Mouse (Mus musculus) adrenal gland, postnatal 25 days (tissue): ENCODE results near the gene Pon3. TPM values are rescaled to one million over a fixed set of nuclear protein-coding genes. Genes with fewer than 3 reads are reported as not detected.
"Not testable (repeated sequence)": the region's sequence is repeated elsewhere in the genome, so short reads cannot be mapped to it uniquely, and the experiment has no call there.

Source experiments
- DNase-seq: peaks from one replicate; pipeline ENCODE4 v3.0.0; 2021; ENCODE audit warnings: mixed read lengths
- total RNA-seq: library from RNA; stranded (reverse); gene quantifications from 2 replicates; pipeline ENCODE4 v1.2.3, GENCODE M21; 2021

Pon3 gene
- total RNA-seq, 1 experiment from 2014 or later: 168 TPM

- DNase-seq: no peak
Observed at GRCm38 (mm10) chr6:5254869-5255268, 1.2 kb downstream of the Pon3 start.

- no peak for DNase-seq
Observed at GRCm38 (mm10) chr6:5245926-5246325, 10.2 kb downstream of the Pon3 start.

DNA sequence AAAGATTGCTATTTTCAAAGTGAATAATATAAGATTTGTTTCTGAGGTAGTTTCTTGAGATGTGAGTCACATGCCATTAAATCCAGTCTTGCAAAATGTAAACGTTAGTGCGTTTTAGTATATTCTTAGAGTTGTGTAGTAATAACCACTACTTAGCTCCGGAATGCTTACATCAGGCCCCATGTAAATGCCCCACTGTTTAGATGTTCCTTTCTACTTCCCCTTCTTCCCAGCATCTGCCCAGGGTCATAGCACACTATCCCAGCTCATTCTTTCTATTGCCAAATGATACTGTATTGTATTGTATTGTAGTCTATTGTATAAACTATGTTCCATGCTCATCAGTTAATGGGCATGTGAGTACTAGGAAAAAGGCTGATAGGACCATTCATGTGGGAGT is 17.3 kb downstream of the Pon3 start:
- DNase-seq: no peak

GRCm38 (mm10) chr6:5237510-5237909 is 18.6 kb downstream of the Pon3 start:
- DNase-seq: no peak

- DNase-seq: no peak
Observed at GRCm38 (mm10) chr6:5236843-5237371, 19.2 kb downstream of the Pon3 start.

GRCm38 (mm10) chr6:5234563-5234962 is 21.5 kb downstream of the Pon3 start:
- no peak for DNase-seq

DNA sequence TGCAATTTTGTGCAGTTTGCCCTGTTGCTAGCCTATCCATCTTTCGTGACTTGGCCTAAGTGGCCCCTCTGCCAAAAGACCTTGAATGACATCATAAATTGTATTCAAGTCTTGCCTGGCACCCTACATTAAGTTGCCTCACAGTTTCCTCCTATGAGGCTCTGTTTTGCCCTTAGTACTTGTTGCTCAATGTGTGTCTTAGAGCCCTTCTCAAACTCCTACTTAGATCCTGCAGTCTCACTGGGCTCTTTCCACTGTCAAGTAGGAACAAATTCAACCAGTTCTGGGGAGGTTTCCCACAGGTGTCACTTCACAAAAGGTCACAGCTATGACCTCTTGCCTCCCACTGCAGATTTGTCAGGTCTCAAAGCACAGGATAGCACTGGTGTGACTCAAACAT is 22.3 kb downstream of the Pon3 start:
- DNase-seq: peak; percentile 2

- no peak for DNase-seq
Observed at GRCm38 (mm10) chr6:5232022-5232421, 24.1 kb downstream of the Pon3 start.

DNA sequence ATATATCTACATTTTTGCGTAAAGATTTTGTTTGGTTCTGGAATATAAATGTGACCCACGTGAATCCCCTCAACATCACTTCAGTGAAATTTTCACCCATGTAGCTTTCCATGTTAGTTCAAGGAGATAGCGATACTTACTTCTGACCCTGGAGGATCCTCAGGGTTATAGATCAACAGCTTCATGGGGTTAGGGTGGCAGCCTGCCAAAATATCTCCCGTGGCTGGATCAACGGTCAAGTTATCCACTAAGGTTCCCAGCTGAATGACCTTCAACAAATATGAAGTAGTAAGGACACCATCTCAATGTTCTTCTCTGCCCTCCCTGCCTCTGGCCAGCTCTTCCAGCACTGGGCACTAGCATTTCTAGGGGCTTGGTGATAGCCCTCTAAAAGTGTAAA is 25.8 kb downstream of the Pon3 start:
- peak; percentile 5 for DNase-seq

GRCm38 (mm10) chr6:5223551-5223950 is 32.5 kb downstream of the Pon3 start:
- not testable (repeated sequence) for DNase-seq

- DNase-seq: no peak
Observed at GRCm38 (mm10) chr6:5222080-5222479, 34.0 kb downstream of the Pon3 start.

DNA sequence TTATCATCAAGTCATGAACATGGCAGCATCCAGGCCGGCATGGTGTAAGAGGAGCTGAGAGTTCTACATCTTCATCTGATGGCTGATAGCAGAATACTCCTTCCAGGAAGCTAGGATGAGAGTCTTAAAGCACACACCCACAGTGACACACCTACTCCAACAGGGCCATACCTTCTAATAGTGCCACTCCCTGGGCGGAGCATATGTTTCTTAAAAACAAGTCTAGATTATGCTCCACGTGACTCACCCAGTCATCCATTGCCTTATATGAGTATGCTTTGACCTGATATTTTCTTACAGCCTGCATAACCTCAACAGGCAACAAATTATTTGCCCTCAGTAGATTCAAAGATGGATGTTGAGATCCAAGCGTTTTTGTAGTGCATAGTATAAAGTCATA is 37.9 kb downstream of the Pon3 start:
- DNase-seq: no peak

DNA sequence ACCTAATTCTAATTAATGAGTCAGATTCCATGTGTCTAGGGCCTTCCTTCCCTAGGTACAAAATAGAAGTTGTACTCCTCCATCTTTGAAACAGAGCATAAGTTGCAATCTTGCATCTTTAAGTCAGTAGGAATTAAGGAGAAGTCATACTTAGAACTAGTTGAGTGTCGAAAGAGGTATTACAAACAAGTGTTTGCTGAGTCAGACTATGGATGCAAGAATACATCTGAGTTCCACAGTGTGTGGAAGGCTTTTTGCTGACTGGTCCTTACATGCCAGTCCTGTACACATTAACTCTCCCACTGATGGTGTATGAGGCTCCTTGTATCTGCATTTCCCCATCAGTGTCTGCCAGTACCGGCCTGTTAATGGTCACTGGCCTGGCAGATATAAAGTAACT is 48.3 kb downstream of the Pon3 start:
- no peak for DNase-seq

DNA sequence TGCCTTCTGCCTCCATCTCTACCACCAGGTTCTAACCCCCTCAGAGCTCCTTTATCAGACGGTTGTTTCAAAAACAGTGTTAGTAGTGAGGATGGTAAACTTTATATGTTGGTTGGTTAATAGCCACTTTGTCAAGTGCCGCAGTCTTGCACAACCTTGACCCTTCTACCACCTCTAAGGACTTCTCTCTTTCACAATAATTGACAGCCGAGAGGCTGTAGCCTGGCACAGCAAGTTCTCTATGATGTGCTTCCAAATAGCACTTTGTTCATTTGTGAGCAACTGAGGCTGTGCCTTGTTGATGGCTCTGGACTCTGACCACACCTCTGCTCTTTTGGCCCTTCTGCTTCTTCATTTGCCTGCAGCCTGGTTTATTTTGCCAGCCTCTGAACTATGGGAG is 56.2 kb downstream of the Pon3 start:
- no peak for DNase-seq

DNA sequence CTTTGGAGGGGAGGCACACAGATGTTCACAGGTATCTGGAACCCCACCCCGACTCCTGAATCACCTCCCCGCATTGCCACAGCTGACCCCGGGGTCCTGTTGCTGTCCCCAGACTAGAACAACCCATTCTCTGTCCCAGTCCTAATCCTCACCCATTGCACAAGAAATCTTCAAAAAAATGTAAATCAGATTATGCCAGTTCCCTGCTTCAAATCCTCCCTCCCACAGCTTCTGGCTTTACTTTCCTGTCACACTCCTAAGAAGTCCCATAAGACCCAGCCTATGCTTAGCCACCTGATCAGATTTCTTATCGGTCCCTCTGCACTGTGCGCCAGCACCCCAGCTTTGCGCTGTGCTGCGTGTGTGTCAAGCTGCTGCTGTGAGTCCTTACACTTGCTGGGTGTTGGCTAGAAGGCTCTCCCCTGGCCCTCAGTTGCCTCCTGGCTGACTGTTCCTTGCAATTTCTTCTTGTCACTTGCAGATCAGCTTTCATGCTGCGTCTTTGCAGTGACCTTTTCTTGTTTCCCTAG is 56.6 kb downstream of the Pon3 start:
- DNase-seq: no peak

DNA sequence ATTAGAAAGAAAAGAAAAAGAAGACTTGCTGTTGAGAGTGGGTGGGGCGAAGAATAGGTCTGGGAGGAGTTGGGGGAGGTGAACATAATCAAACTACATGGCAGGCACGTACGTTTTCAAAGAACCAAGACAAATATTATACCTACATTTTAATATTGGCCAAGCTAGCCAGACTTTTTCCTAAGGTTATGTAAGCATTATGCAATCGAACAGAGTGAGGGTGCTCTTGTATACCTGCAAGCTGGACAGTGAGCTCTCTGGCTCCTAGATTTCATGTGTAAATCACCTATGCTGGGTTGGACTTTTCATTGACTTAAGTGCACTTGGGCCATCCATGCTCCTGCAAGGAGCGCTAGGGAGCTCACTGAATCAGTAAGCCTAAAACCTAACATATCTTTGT is 57.5 kb downstream of the Pon3 start:
- DNase-seq: no peak

GRCm38 (mm10) chr6:5193693-5194092 is 62.4 kb downstream of the Pon3 start, which contains the start of gene Pon1:
Pon1 (minus strand) TSS chr6:5193946.
- DNase-seq: no peak

GRCm38 (mm10) chr6:5190761-5191160 is 65.3 kb downstream of the Pon3 start:
- DNase-seq: no peak

- DNase-seq: peak; percentile 65
Observed at GRCm38 (mm10) chr6:5189507-5189906, 66.6 kb downstream of the Pon3 start.

GRCm38 (mm10) chr6:5188938-5189337 is 67.1 kb downstream of the Pon3 start:
- DNase-seq: no peak

DNA sequence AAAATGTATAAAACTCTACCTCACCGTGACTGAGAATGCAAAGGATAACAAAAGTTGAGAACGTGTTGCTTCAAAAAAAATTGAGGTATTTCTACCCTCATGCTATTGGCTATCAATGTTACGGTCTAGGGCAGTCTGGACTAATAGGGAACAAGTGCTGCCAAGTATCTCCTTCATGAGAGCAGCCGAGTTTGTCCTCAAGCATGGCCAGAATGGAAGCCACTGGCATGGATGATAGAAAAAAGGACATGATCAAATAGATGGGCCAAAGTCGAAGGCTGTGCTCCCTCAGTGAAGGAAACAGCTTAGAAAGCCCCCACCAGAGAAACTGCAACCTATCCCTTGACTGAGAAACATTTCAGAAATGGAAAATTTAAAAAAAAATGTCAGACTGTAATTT is 68.0 kb downstream of the Pon3 start:
- no peak for DNase-seq

GRCm38 (mm10) chr6:5187586-5187985 is 68.5 kb downstream of the Pon3 start:
- no peak for DNase-seq

GRCm38 (mm10) chr6:5186229-5186950 is 69.7 kb downstream of the Pon3 start:
- DNase-seq: no peak

- no peak for DNase-seq
Observed at GRCm38 (mm10) chr6:5180645-5181044, 75.4 kb downstream of the Pon3 start.
